8 mouse cellular contexts compared by ENCODE assay signal in the genomic region with DNA sequence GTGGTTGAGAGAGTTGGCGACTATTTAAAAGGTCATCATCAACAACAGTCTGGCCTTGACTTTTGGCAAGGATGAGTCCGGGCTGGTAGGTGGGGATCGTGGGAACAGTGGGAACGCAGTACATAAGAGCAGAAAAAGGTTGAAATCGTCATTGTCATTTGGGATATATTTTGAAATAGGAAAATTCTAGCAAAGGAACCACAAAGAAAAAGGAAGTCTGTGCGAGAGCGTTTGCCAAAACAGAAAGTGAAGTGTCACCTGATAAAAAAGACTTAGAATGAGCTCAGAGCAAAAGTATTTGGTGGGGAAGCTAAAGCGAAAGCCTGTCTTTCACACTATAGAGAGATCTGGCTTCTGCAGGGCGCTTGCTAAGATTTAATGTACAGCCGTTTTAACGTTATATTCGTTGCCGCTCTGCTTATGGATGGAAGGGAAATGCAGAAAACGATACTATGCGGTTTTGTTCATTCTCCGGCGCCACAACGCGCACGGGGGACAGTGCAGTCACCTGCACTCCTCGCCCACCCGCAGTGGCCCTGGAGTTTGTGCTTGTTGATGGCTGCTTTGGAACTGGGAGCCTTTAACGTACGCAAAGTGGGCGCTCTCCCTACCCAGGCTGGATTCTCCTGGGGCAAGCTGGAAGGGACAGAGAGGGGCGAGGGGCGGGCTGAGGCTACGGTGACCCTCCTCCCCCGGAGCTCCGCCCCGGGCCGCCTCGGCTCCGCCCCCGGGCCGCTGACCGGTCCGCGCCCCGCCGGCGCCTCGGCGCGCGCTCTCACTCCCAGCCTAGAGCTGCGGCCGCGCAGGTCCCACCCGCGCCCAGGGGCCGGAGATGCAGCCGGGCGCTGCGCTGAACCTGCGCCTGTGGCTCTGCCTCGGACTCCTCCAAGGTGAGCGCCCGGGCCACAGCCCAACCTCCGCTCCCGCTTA. TPM values are rescaled to one million over a fixed set of nuclear protein-coding genes. Genes with fewer than 3 reads are reported as not detected.
DNase-seq lines count a peak whose midpoint lies in the region; ATAC-seq and TF ChIP-seq lines count a peak whose summit lies in the region.
"Not testable (repeated sequence)": the region's sequence is repeated elsewhere in the genome, so short reads cannot be mapped to it uniquely, and the experiment has no call there.

Gene Flt4, plus strand, starts transcription at position 326 of the 930 bp plus-strand sequence.

- H3K27ac ChIP-seq in forebrain, embryonic 12.5 days; intestine, embryonic 16.5 days (ENCODE audit: low read length); limb, embryonic 14.5 days (replicated peaks; ENCODE audit: low read depth, low read length); macrophage; olfactory bulb, adult 2 months (ENCODE audit: insufficient read depth, low read depth, low read length): not testable (repeated sequence)
- peak within 1 kb of the TSS; percentile 39; the same call in 1 of the 2 replicates for H3K27ac ChIP-seq in heart, embryonic 15.5 days

- not testable (repeated sequence) for H3K9me3 ChIP-seq in forebrain, embryonic 12.5 days; heart, embryonic 15.5 days (replicated peaks); intestine, embryonic 16.5 days (ENCODE audit: control insufficient read depth, low read length); limb, embryonic 14.5 days (ENCODE audit: control insufficient read depth, low read length)

- peak; percentile 90 for ATAC-seq in forebrain, embryonic 12.5 days (ENCODE audit: low FRiP score)
- ATAC-seq in heart, embryonic 15.5 days (replicated peaks; ENCODE audit: insufficient number of reproducible peaks, insufficient read depth, low FRiP score, low read depth), result peak; percentile 86
- peak; percentile 91 for ATAC-seq in intestine, embryonic 16.5 days
- peak; percentile 75; the same call in 1 of the 2 replicates for ATAC-seq in limb, embryonic 14.5 days (ENCODE audit: low FRiP score, low read depth)

- peaks cover 64% of the 10 kb centered on the region for H3K27me3 ChIP-seq in forebrain, embryonic 12.5 days
- H3K27me3 ChIP-seq in heart, embryonic 15.5 days, result peaks cover 17% of the 10 kb centered on the region
- peaks cover 30% of the 10 kb centered on the region for H3K27me3 ChIP-seq in intestine, embryonic 16.5 days (replicated peaks; ENCODE audit: control insufficient read depth, insufficient read depth, low read length)
- H3K27me3 ChIP-seq in limb, embryonic 14.5 days (ENCODE audit: control insufficient read depth, insufficient read depth, low read length), result peaks cover 25% of the 10 kb centered on the region

- peak; percentile 58 for DNase-seq in A20 (ENCODE audit: low read depth, low spot score)
- DNase-seq in adrenal gland, postnatal 4 days (ENCODE audit: low spot score in 2 of 2), result not testable (repeated sequence)
- peak; percentile 14 for DNase-seq in limb, embryonic 14.5 days (ENCODE audit: low spot score)

- not testable (repeated sequence) for TF ChIP-seq CTCF in olfactory bulb, adult 2 months (IDR thresholded peaks at IDR 0.05; ENCODE audit: insufficient read depth, low read depth, low read length)

- TF ChIP-seq POLR2A in limb, embryonic 14.5 days (IDR thresholded peaks at IDR 0.05; ENCODE audit: borderline replicate concordance, extremely low read depth, insufficient read depth, insufficient read length); olfactory bulb, adult 2 months (IDR thresholded peaks at IDR 0.05; ENCODE audit: insufficient read depth, low read depth, low read length): not testable (repeated sequence)

- 6% methylated on average over 34 of the region's 61 CpGs for WGBS in forebrain, embryonic 12.5 days
- WGBS in heart, embryonic 15.5 days, result 3% methylated on average over 50 of the region's 61 CpGs
- 3% methylated on average over 51 of the region's 61 CpGs for WGBS in intestine, embryonic 16.5 days
- WGBS in limb, embryonic 14.5 days, result 5% methylated on average over 44 of the region's 61 CpGs
- WGBS in macrophage (ENCODE audit: missing documents), result 1% methylated on average over 37 of the region's 61 CpGs
- 4% methylated on average over 60 of the region's 61 CpGs for WGBS in olfactory bulb, adult 2 months

- H3K9ac ChIP-seq in forebrain, embryonic 12.5 days, result peak within 1 kb of the TSS; percentile 36; the same call in 1 of the 2 replicates
- H3K9ac ChIP-seq in heart, embryonic 15.5 days, result peak within 1 kb of the TSS; percentile 54
- H3K9ac ChIP-seq in intestine, embryonic 16.5 days (ENCODE audit: low read depth, low read length), result peak within 1 kb of the TSS; percentile 48
- H3K9ac ChIP-seq in limb, embryonic 14.5 days (ENCODE audit: low read depth, low read length, severe bottlenecking), result peak within 1 kb of the TSS; percentile 41; the same call in 1 of the 2 replicates

- peak within 1 kb of the TSS; percentile 63 for H3K4me2 ChIP-seq in forebrain, embryonic 12.5 days
- peak within 1 kb of the TSS; percentile 86 for H3K4me2 ChIP-seq in heart, embryonic 15.5 days
- peak within 1 kb of the TSS; percentile 65 for H3K4me2 ChIP-seq in intestine, embryonic 16.5 days (ENCODE audit: low read depth, low read length)
- peak within 1 kb of the TSS; percentile 61 for H3K4me2 ChIP-seq in limb, embryonic 14.5 days (replicated peaks; ENCODE audit: low read depth, low read length, severe bottlenecking)

- peak within 1 kb of the TSS; percentile 46 for H3K4me3 ChIP-seq in forebrain, embryonic 12.5 days (replicated peaks)
- H3K4me3 ChIP-seq in heart, embryonic 15.5 days, result peak within 1 kb of the TSS; percentile 64
- H3K4me3 ChIP-seq in intestine, embryonic 16.5 days (ENCODE audit: low read length), result peak within 1 kb of the TSS; percentile 51
- H3K4me3 ChIP-seq in limb, embryonic 14.5 days (replicated peaks; ENCODE audit: low read length), result peak within 1 kb of the TSS; percentile 40
- H3K4me3 ChIP-seq in macrophage (ENCODE audit: inconsistent target), result peak within 1 kb of the TSS; percentile 37
- H3K4me3 ChIP-seq in olfactory bulb, adult 2 months (ENCODE audit: insufficient read depth, low read depth, low read length), result peak within 1 kb of the TSS; percentile 36

- not testable (repeated sequence) for H3K79me2 ChIP-seq in macrophage (ENCODE audit: inconsistent target)

- H3K36me3 ChIP-seq in forebrain, embryonic 12.5 days (replicated peaks); heart, embryonic 15.5 days; intestine, embryonic 16.5 days (ENCODE audit: control insufficient read depth, insufficient read depth, low read length); limb, embryonic 14.5 days (ENCODE audit: control insufficient read depth, insufficient read depth, low read length); macrophage (ENCODE audit: inconsistent target): not testable (repeated sequence)

- H3K4me1 ChIP-seq in forebrain, embryonic 12.5 days; intestine, embryonic 16.5 days (ENCODE audit: control insufficient read depth, insufficient read depth, low read length); limb, embryonic 14.5 days (ENCODE audit: control insufficient read depth, insufficient read depth, low read length); olfactory bulb, adult 2 months (ENCODE audit: control insufficient read depth, insufficient read depth, low read length): not testable (repeated sequence)
- peaks cover 27% of the 10 kb centered on the region for H3K4me1 ChIP-seq in heart, embryonic 15.5 days (replicated peaks)

RNA-seq across cellular contexts. Expression of gene Flt4, which starts in this region (rescaled TPM):
- 10 to 100 TPM; 23.3 to 24.2 TPM for total RNA-seq in adrenal gland, postnatal 4 days (2021)
- 2.1 and 2.3 TPM in 2 replicates for polyA plus RNA-seq in forebrain, embryonic 12.5 days (2016; fragmentation: Nextera tagmentation; extraction: Ambion mirVana)
- polyA plus RNA-seq in heart, embryonic 15.5 days (2015; fragmentation: Nextera tagmentation; extraction: Ambion mirVana), result 6.1 and 7.8 TPM in 2 replicates
- polyA plus RNA-seq in intestine, embryonic 16.5 days (2015; fragmentation: Nextera tagmentation; extraction: Ambion mirVana), result 4.0 and 4.3 TPM in 2 replicates
- 7.1 and 8.6 TPM in 2 replicates for polyA plus RNA-seq in limb, embryonic 14.5 days (2012; rRNA removed)
- 6.8 and 7.3 TPM in 2 replicates for polyA plus RNA-seq in limb, embryonic 14.5 days (2014; fragmentation: Nextera tagmentation; extraction: Ambion mirVana)
- 1 to 10 TPM in 2 of 26 experiments, under 1 TPM in 20, not detected in 4; 0.08 to 1.5 (median 0.27) TPM for total RNA-seq in macrophage (2018; cell fraction: chromatin; rRNA removed)
- total RNA-seq in macrophage (2018; cell fraction: cytosol; rRNA removed), result 1 to 10 TPM in 2 of 26 experiments, under 1 TPM in 24; 0.04 to 1.1 (median 0.23) TPM
- 1 to 10 TPM in 9 of 26 experiments, under 1 TPM in 15, not detected in 2; 0.08 to 2.6 (median 0.91) TPM for total RNA-seq in macrophage (2018; cell fraction: nucleus; rRNA removed)
- polyA plus RNA-seq in macrophage (2018), result 0.03 to 0.32 TPM (median 0.10 TPM) in 3 replicates
- polyA plus RNA-seq in olfactory bulb, adult 2 months (2012; ENCODE audit: insufficient read depth, insufficient read length, low replicate concordance, missing spikeins), result not detected in 2 replicates
